Mouse (Mus musculus) c-Kit-negative CD71-positive TER-119-positive erythroid progenitor cells, embryonic 14.5 days (primary cell): ENCODE measurements around the gene Gpc3.

Source experiments
- DNase-seq: peaks from one replicate; pipeline ENCODE4 v3.0.0-alpha.2; 2013; ENCODE audit warnings: low read depth, low spot score

The Gpc3 gene

GRCm38 (mm10) chrX:52613328-52614030, at the start of gene Gpc3:
Gene Gpc3 (minus strand): TSS chrX:52613950.
- no peak for DNase-seq

GRCm38 (mm10) chrX:52651975-52652374, 38.2 kb upstream of the Gpc3 start:
- DNase-seq = no peak

- DNase-seq = no peak
Observed at GRCm38 (mm10) chrX:52651472-52651948, 37.8 kb upstream of the Gpc3 start.

GRCm38 (mm10) chrX:52648910-52649785, 35.4 kb upstream of the Gpc3 start:
- no peak for DNase-seq

- no peak for DNase-seq
Observed at GRCm38 (mm10) chrX:52644393-52644792, 30.6 kb upstream of the Gpc3 start.

- no peak for DNase-seq
Observed at GRCm38 (mm10) chrX:52643350-52643749, 29.6 kb upstream of the Gpc3 start.

- DNase-seq = no peak
Observed at GRCm38 (mm10) chrX:52642126-52642525, 28.4 kb upstream of the Gpc3 start.

- no peak for DNase-seq
Observed at GRCm38 (mm10) chrX:52637419-52637818, 23.7 kb upstream of the Gpc3 start.

- no peak for DNase-seq
Observed at GRCm38 (mm10) chrX:52633976-52634375, 20.2 kb upstream of the Gpc3 start.

GRCm38 (mm10) chrX:52632688-52633324, 19.1 kb upstream of the Gpc3 start:
- no peak for DNase-seq

GRCm38 (mm10) chrX:52626963-52627716, 13.4 kb upstream of the Gpc3 start:
- no peak for DNase-seq

GRCm38 (mm10) chrX:52617813-52618212, 4.1 kb upstream of the Gpc3 start:
- no peak for DNase-seq

GRCm38 (mm10) chrX:52616152-52616551, 2.4 kb upstream of the Gpc3 start:
- DNase-seq = no peak

- no peak for DNase-seq
Observed at GRCm38 (mm10) chrX:52614031-52614381, 256 bp upstream of the Gpc3 start.

- no peak for DNase-seq
Observed at GRCm38 (mm10) chrX:52612806-52613205, 944 bp downstream of the Gpc3 start.

- DNase-seq = no peak
Observed at GRCm38 (mm10) chrX:52611987-52612670, 1.6 kb downstream of the Gpc3 start.

GRCm38 (mm10) chrX:52611541-52611940, 2.2 kb downstream of the Gpc3 start:
- DNase-seq = no peak

- DNase-seq = no peak
Observed at GRCm38 (mm10) chrX:52603143-52603542, 10.6 kb downstream of the Gpc3 start.

- no peak for DNase-seq
Observed at GRCm38 (mm10) chrX:52599246-52599645, 14.5 kb downstream of the Gpc3 start.

GRCm38 (mm10) chrX:52587671-52588070, 26.1 kb downstream of the Gpc3 start:
- DNase-seq = no peak

- no peak for DNase-seq
Observed at GRCm38 (mm10) chrX:52559995-52560394, 53.8 kb downstream of the Gpc3 start.
